Mouse (Mus musculus) common myeloid progenitor, adult 5-6 weeks (primary cell): ENCODE data around the gene Gm3739. TPM values are rescaled to one million over a fixed set of nuclear protein-coding genes. Genes with fewer than 3 reads are reported as not detected.
A peak's percentile ranks its signal among the peaks of the same experiment; 100 is the strongest.
"Not testable (repeated sequence)": the region's sequence is repeated elsewhere in the genome, so short reads cannot be mapped to it uniquely, and the experiment has no call there.

ENCODE experiments used
- ATAC-seq: replicated peaks from 2 replicates; pipeline ENCODE4 v1.8.0; 2016; ENCODE audit warnings: low read depth, mild to moderate bottlenecking, moderate TSS enrichment, inconsistent platforms; ENCODE audit not compliant: poor library complexity, severe bottlenecking
- total RNA-seq: library from RNA; stranded (forward); fragments of 200-1000, 187-1606 nt; gene quantifications from 2 replicates; pipeline ENCODE4 v1.2.3, GENCODE M21; 2017

The Gm3739 gene
- 0.29 and 0.37 TPM in 2 replicates for total RNA-seq

DNA sequence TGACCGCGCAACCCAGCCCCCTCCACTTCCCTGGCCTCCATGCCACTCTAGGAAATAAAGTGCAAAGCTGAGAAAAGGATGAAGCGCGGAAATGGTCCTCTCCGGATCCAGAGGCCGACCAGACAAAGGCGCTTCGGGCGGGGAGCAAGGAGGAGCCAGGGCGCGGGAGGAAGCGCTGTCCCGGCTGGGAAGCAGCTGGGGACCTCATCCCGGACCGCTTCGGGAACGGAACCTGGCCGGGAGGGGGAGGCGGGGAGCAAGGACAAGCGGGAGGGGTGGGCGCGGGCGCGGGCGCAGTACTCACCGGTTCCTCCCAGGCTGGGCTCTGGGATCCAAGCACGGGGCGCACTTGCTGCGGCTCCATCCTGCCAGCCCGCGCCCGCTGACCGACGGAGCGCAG, at the start of gene Gm3739:
Gene Gm3739, minus strand, starts transcription at position 389 of the 400 bp plus-strand sequence.
- ATAC-seq = not testable (repeated sequence)

DNA sequence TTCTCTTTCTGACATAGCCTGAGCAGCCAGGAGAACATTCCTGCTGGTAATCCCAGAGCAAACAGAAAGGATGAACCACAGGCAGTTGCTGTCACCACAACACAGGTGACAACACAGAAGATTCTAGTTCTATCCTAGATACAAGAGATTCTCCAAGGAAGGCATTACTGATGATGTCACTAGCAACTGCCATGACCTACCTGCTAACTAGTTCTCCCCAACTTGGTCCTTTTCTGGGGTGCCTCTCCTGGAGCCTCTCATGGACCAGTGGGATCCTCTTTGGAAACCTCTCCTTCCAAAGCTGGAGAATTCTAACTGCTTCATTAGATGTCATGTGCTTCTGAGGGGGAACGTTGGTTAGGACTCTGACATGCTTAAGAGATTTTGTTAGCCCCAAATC, 17.4 kb upstream of the Gm3739 start, which contains the start of gene Gm5797:
Gene Gm5797, minus strand, starts transcription at position 101 of the 400 bp plus-strand sequence.
- not testable (repeated sequence) for ATAC-seq

DNA sequence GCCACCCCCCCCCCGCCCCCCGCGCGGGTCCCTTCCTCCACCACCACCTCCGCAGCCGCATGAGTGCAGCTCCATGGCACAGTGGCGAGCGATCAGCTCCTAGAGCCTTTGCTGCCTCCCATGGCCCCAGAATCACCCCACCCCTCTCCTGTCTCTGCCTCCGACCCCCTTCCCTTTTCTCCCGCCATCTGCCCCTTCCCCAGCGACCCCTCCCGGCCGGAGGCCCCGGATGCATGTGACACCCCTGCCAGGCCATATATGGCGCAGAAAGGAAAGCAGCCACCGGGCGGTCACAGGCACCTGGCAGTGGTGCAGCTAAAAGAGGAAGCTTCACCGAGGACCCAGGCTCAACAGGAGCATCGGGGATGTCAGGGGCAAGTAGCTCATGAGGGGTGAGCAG, 244 bp upstream of the Gm3739 start:
- ATAC-seq = 0 out of 2 replicates have a peak, but pooled peaks have one; percentile 15

DNA sequence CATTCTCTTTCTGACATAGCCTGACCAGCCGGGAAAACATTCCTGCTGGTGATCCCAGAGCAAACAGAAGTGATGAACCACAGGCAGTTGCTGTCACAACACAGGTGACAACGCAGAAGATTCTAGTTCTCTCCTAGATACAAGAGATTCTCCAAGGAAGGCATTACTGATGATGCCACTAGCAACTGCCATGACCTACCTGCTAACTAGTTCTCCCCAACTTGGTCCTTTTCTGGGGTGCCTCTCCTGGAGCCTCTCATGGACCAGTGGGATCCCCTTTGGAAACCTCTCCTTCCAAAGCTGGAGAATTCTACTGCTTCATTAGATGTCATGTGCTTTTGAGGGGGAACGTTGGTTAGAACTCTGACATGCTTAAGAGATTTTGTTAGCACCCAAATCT, 50.2 kb downstream of the Gm3739 start, which contains the start of gene Gm3727:
Gene Gm3727, minus strand, starts transcription at position 101 of the 400 bp plus-strand sequence.
- ATAC-seq = not testable (repeated sequence)

Other genes starting within 250 kb of the Gm3739 start
- gene Gm3696, start 214.4 kb downstream of the Gm3739 start, total RNA-seq = 0.78 TPM in 1 of 2 replicates, not detected in the other
- gene Gm6676, start 189.6 kb downstream of the Gm3739 start, total RNA-seq = not detected in 2 replicates
- gene Gm3512, start 140.5 kb downstream of the Gm3739 start, total RNA-seq = 0.82 and 0.87 TPM in 2 replicates
- gene Gm16434, start 120.5 kb downstream of the Gm3739 start, total RNA-seq = not detected in 2 replicates
- not detected in 2 replicates for gene Gm3727, start 50.3 kb downstream of the Gm3739 start, total RNA-seq
- gene Gm5797, start 17.3 kb upstream of the Gm3739 start, total RNA-seq = not detected in 2 replicates
- not detected in 2 replicates for gene Gm8374, start 50.1 kb upstream of the Gm3739 start, total RNA-seq
- gene Gm3755, start 135.9 kb upstream of the Gm3739 start, total RNA-seq = not detected in 2 replicates
- gene Gm3752, start 168.7 kb upstream of the Gm3739 start, total RNA-seq = not detected in 2 replicates